In the genomic region with DNA sequence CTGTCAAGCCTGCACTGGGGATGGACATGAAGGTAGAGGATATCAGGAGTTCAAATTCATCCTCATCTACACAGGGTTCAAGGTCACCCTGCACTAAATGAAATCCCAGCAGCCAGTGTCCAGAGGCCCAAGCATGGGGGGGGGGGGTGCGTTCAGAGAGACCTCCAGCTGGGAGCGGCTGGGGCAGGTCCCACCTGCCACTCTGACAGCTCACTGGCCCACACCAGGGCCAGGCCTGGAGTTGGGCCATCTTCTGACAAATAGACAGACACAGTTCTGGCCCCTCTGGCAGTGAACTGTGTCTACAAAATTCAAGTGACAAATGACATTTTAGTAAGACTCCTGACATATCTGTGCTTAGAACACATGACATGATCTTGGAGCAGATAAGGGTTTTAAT, we compare ENCODE assay signal across 14 mouse cellular contexts.
DNase-seq lines count a peak whose midpoint lies in the region; ATAC-seq and TF ChIP-seq lines count a peak whose summit lies in the region.
"Had no signal": no experiment of that assay in that cellular context is flagged by ENCODE, and none has a peak within 500 bp of the region (broad histone marks: within the 10 kb centered on the region; RNA-seq: fewer than 3 reads in every experiment).

No protein-coding gene starts in this region.

- no peaks in the 10 kb centered on the region for H3K36me3 ChIP-seq in forebrain, embryonic 10.5 days (replicated peaks)
- no peaks in the 10 kb centered on the region for H3K36me3 ChIP-seq in forebrain, embryonic 11.5 days (ENCODE audit: control insufficient read depth, insufficient read depth, low read length)
- H3K36me3 ChIP-seq in hindbrain, embryonic 11.5 days (ENCODE audit: control insufficient read depth, insufficient read depth, low read length), result no peaks in the 10 kb centered on the region
- H3K36me3 ChIP-seq in hindbrain, embryonic 16.5 days (ENCODE audit: control insufficient read depth, insufficient read depth, low read length), result no peaks in the 10 kb centered on the region
- H3K36me3 ChIP-seq in midbrain, postnatal 0 days (ENCODE audit: insufficient read depth, low read length), result no peaks in the 10 kb centered on the region
- H3K36me3 ChIP-seq in midbrain, embryonic 15.5 days (replicated peaks), result no peaks in the 10 kb centered on the region
- no peaks in the 10 kb centered on the region for H3K36me3 ChIP-seq in liver, embryonic 11.5 days (ENCODE audit: control insufficient read depth, insufficient read depth, low read length)
- H3K36me3 ChIP-seq: liver, embryonic 15.5 days had no signal

- peaks cover 61% of the 10 kb centered on the region for H3K4me1 ChIP-seq in forebrain, embryonic 10.5 days
- peaks cover 15% of the 10 kb centered on the region for H3K4me1 ChIP-seq in forebrain, embryonic 11.5 days (replicated peaks; ENCODE audit: control insufficient read depth, insufficient read depth, low read length)
- peaks cover 18% of the 10 kb centered on the region for H3K4me1 ChIP-seq in hindbrain, embryonic 11.5 days (replicated peaks; ENCODE audit: control insufficient read depth, insufficient read depth, low read length)
- peaks cover 29% of the 10 kb centered on the region for H3K4me1 ChIP-seq in hindbrain, embryonic 16.5 days (ENCODE audit: control insufficient read depth, insufficient read depth, low read depth, low read length)
- peaks cover 14% of the 10 kb centered on the region for H3K4me1 ChIP-seq in midbrain, postnatal 0 days (ENCODE audit: insufficient read depth, low read length)
- H3K4me1 ChIP-seq in midbrain, embryonic 15.5 days, result peaks cover 40% of the 10 kb centered on the region
- H3K4me1 ChIP-seq in liver, embryonic 11.5 days (replicated peaks; ENCODE audit: control insufficient read depth, insufficient read depth, low read length), result peaks cover 24% of the 10 kb centered on the region

- peak overlapping the region; percentile 81 for H3K27ac ChIP-seq in forebrain, embryonic 10.5 days
- no peak overlapping the region; the same call in 1 of the 2 replicates for H3K27ac ChIP-seq in forebrain, embryonic 11.5 days (ENCODE audit: low read depth, low read length)
- peak overlapping the region; percentile 74; the same call in 1 of the 2 replicates for H3K27ac ChIP-seq in hindbrain, embryonic 11.5 days (ENCODE audit: low read depth, low read length)
- H3K27ac ChIP-seq in hindbrain, embryonic 16.5 days (ENCODE audit: low read depth, low read length), result no peak overlapping the region
- 0 out of 2 replicates have a peak overlapping the region, but pooled peaks have one; percentile 32 for H3K27ac ChIP-seq in midbrain, postnatal 0 days (ENCODE audit: low read depth, low read length)
- H3K27ac ChIP-seq in midbrain, embryonic 15.5 days, result no peak overlapping the region
- H3K27ac ChIP-seq in liver, embryonic 11.5 days (ENCODE audit: low read depth, low read length), result no peak overlapping the region
- H3K27ac ChIP-seq: liver, embryonic 15.5 days had no signal

- ATAC-seq in forebrain, embryonic 11.5 days (replicated peaks; ENCODE audit: low FRiP score), result no peak
- ATAC-seq in hindbrain, embryonic 11.5 days (ENCODE audit: low FRiP score), result no peak
- ATAC-seq in hindbrain, embryonic 16.5 days, result no peak
- no peak for ATAC-seq in midbrain, postnatal 0 days (ENCODE audit: low FRiP score)
- no peak for ATAC-seq in midbrain, embryonic 15.5 days (replicated peaks)
- no peak for ATAC-seq in liver, embryonic 11.5 days (replicated peaks; ENCODE audit: low FRiP score)

- peaks cover 26% of the 10 kb centered on the region for H3K27me3 ChIP-seq in forebrain, embryonic 10.5 days (ENCODE audit: poor library complexity, severe bottlenecking)
- H3K27me3 ChIP-seq in forebrain, embryonic 11.5 days (ENCODE audit: control insufficient read depth, insufficient read depth, low read length), result no peaks in the 10 kb centered on the region; the same call in 1 of the 2 replicates
- H3K27me3 ChIP-seq in hindbrain, embryonic 11.5 days (ENCODE audit: control insufficient read depth, insufficient read depth, low read length), result no peaks in the 10 kb centered on the region
- H3K27me3 ChIP-seq in hindbrain, embryonic 16.5 days (replicated peaks; ENCODE audit: control insufficient read depth, insufficient read depth, low read length), result no peaks in the 10 kb centered on the region
- no peaks in the 10 kb centered on the region for H3K27me3 ChIP-seq in midbrain, postnatal 0 days (ENCODE audit: insufficient read depth, low read length)
- H3K27me3 ChIP-seq in midbrain, embryonic 15.5 days (replicated peaks), result no peaks in the 10 kb centered on the region
- H3K27me3 ChIP-seq in liver, embryonic 11.5 days (replicated peaks; ENCODE audit: control insufficient read depth, insufficient read depth, low read length), result peaks cover 12% of the 10 kb centered on the region

- WGBS in forebrain, embryonic 10.5 days, result 69% methylated on average over 2 of the region's 2 CpGs
- 75% methylated on average over 2 of the region's 2 CpGs for WGBS in forebrain, embryonic 11.5 days
- WGBS in hindbrain, embryonic 11.5 days, result 51% methylated on average over 2 of the region's 2 CpGs
- WGBS in hindbrain, embryonic 16.5 days, result 8% methylated on average over 2 of the region's 2 CpGs
- WGBS in midbrain, postnatal 0 days, result 48% methylated on average over 2 of the region's 2 CpGs
- 43% methylated on average over 2 of the region's 2 CpGs for WGBS in midbrain, embryonic 15.5 days
- 61% methylated on average over 2 of the region's 2 CpGs for WGBS in liver, embryonic 11.5 days

- no peak overlapping the region for H3K4me3 ChIP-seq in forebrain, embryonic 10.5 days
- no peak overlapping the region for H3K4me3 ChIP-seq in forebrain, embryonic 11.5 days (ENCODE audit: low read depth, low read length)
- no peak overlapping the region for H3K4me3 ChIP-seq in hindbrain, embryonic 11.5 days (ENCODE audit: low read depth, low read length)
- H3K4me3 ChIP-seq in hindbrain, embryonic 16.5 days (ENCODE audit: low read length), result no peak overlapping the region
- H3K4me3 ChIP-seq in midbrain, postnatal 0 days (ENCODE audit: low read depth, low read length), result no peak overlapping the region
- no peak overlapping the region for H3K4me3 ChIP-seq in midbrain, embryonic 15.5 days
- H3K4me3 ChIP-seq in liver, embryonic 11.5 days (ENCODE audit: low read depth, low read length), result no peak overlapping the region
- H3K4me3 ChIP-seq: liver, embryonic 15.5 days had no signal

- no peak overlapping the region for H3K9ac ChIP-seq in forebrain, embryonic 11.5 days (ENCODE audit: low read length)
- no peak overlapping the region for H3K9ac ChIP-seq in hindbrain, embryonic 11.5 days (ENCODE audit: low read depth, low read length)
- no peak overlapping the region for H3K9ac ChIP-seq in hindbrain, embryonic 16.5 days (ENCODE audit: low read depth, low read length)
- no peak overlapping the region for H3K9ac ChIP-seq in midbrain, postnatal 0 days (replicated peaks; ENCODE audit: low read length, poor library complexity, severe bottlenecking)
- no peak overlapping the region for H3K9ac ChIP-seq in midbrain, embryonic 15.5 days
- no peak overlapping the region for H3K9ac ChIP-seq in liver, embryonic 11.5 days (ENCODE audit: low read depth, low read length)
- H3K9ac ChIP-seq: liver, embryonic 15.5 days had no signal

- TF ChIP-seq CTCF in midbrain, postnatal 0 days (IDR thresholded peaks at IDR 0.05), result no peak

- H3K9me3 ChIP-seq in forebrain, embryonic 10.5 days, result peaks cover 14% of the 10 kb centered on the region
- H3K9me3 ChIP-seq in forebrain, embryonic 11.5 days (ENCODE audit: control insufficient read depth, low read length), result no peaks in the 10 kb centered on the region; the same call in 1 of the 2 replicates
- H3K9me3 ChIP-seq in hindbrain, embryonic 11.5 days (ENCODE audit: control insufficient read depth, low read length), result no peaks in the 10 kb centered on the region
- peaks cover 4% of the 10 kb centered on the region; the same call in 1 of the 2 replicates for H3K9me3 ChIP-seq in hindbrain, embryonic 16.5 days (ENCODE audit: control insufficient read depth, low read length)
- H3K9me3 ChIP-seq in midbrain, postnatal 0 days (ENCODE audit: low read length), result no peaks in the 10 kb centered on the region
- peaks cover 5% of the 10 kb centered on the region; the same call in 1 of the 2 replicates for H3K9me3 ChIP-seq in midbrain, embryonic 15.5 days
- peaks cover 5% of the 10 kb centered on the region for H3K9me3 ChIP-seq in liver, embryonic 11.5 days (ENCODE audit: control insufficient read depth, low read length)
- H3K9me3 ChIP-seq: liver, embryonic 15.5 days had no signal

- no peak for DNase-seq in forebrain, embryonic 10.5 days (ENCODE audit: extremely low spot score, low spot score)
- DNase-seq in forebrain, embryonic 11.5 days (ENCODE audit: low spot score), result no peak
- DNase-seq in hindbrain, embryonic 11.5 days (ENCODE audit: low spot score), result no peak
- no peak for DNase-seq in midbrain, postnatal 0 days (ENCODE audit: low spot score)
- peak; percentile 46 for DNase-seq in lung, postnatal 14 days
- DNase-seq in liver, embryonic 11.5 days (ENCODE audit: low spot score), result no peak
- DNase-seq: adrenal gland, postnatal 14 days; cerebellum, adult 9-10 months; gastrocnemius, postnatal 36 days; kidney, adult 11 months; layer of hippocampus, postnatal 36 days had no signal

- H3K4me2 ChIP-seq in forebrain, embryonic 11.5 days (ENCODE audit: low read depth, low read length, severe bottlenecking), result no peak overlapping the region
- no peak overlapping the region for H3K4me2 ChIP-seq in hindbrain, embryonic 11.5 days (replicated peaks; ENCODE audit: low read depth, low read length)
- no peak overlapping the region for H3K4me2 ChIP-seq in hindbrain, embryonic 16.5 days (ENCODE audit: low read length)
- no peak overlapping the region for H3K4me2 ChIP-seq in midbrain, postnatal 0 days (ENCODE audit: low read depth, low read length, poor library complexity, severe bottlenecking)
- no peak overlapping the region for H3K4me2 ChIP-seq in midbrain, embryonic 15.5 days
- H3K4me2 ChIP-seq in liver, embryonic 11.5 days, result no peak overlapping the region
- H3K4me2 ChIP-seq: liver, embryonic 15.5 days had no signal

Comparison
In these comparisons a context has a peak if more than half of its experiments do, and no peak if none do; other contexts are left out.
1. H3K27ac ChIP-seq: peak in forebrain, embryonic 10.5 days (single experiment), hindbrain, embryonic 11.5 days (single experiment) and midbrain, postnatal 0 days (single experiment); none in forebrain, embryonic 11.5 days (single experiment), hindbrain, embryonic 16.5 days (single experiment), midbrain, embryonic 15.5 days (single experiment) and liver, embryonic 11.5 days (single experiment).